Mouse (Mus musculus) ES-CJ7 (cell line): Measurements from ENCODE around the gene 4931422A03Rik.
"Not testable (repeated sequence)": the region's sequence is repeated elsewhere in the genome, so short reads cannot be mapped to it uniquely, and the experiment has no call there.

Experiments
- DNase-seq: peaks from one replicate; pipeline ENCODE4 v3.0.0; 2011; ENCODE audit warnings: low read depth, low spot score

Gene 4931422A03Rik

GRCm38 (mm10) chr2:104028139-104028723 lies at the start of gene 4931422A03Rik:
4931422A03Rik (minus strand) TSS chr2:104028361.
- DNase-seq, result no peak

- DNase-seq, result peak; percentile 82
These were observed 41.6 kb upstream of the 4931422A03Rik start, which contains the start of gene Cd59b for GRCm38 (mm10) chr2:104069704-104070185. Cd59b (plus strand) TSS chr2:104069849.

GRCm38 (mm10) chr2:104068450-104068849 lies 40.3 kb upstream of the 4931422A03Rik start, which contains the start of gene Gm10799:
Gm10799 (minus strand) TSS chr2:104068550.
- not testable (repeated sequence) for DNase-seq

- DNase-seq, result not testable (repeated sequence)
These were observed 37.4 kb upstream of the 4931422A03Rik start, which contains the start of gene Gm10912 for GRCm38 (mm10) chr2:104065526-104065925. Gm10912 (plus strand) TSS chr2:104065826.

GRCm38 (mm10) chr2:104064152-104064551 lies 36.0 kb upstream of the 4931422A03Rik start:
- DNase-seq, result no peak

DNA sequence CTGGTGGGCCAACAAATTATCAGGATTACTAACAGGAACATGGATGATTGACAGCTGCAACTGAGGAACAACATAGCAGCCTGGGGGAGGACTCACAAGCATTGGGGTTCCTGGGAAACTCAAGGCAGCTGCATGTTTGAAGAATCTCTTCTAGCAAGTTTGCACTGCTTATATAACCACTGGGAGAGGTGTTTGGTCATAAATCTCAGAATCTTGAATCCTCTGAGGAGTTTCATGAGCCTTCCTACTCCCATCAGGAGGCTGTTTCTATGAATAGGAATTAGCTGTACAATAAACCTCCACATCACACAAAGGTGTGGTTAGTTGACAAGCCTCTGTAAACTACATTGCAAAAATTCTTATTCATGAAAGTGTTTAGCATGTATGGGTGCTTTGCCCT lies 34.5 kb upstream of the 4931422A03Rik start:
- DNase-seq, result no peak

- DNase-seq, result no peak
These were observed 32.8 kb upstream of the 4931422A03Rik start for GRCm38 (mm10) chr2:104060996-104061395.

GRCm38 (mm10) chr2:104059786-104060185 lies 31.6 kb upstream of the 4931422A03Rik start:
- DNase-seq, result no peak

- DNase-seq, result no peak
These were observed 30.8 kb upstream of the 4931422A03Rik start for GRCm38 (mm10) chr2:104058954-104059353.

DNA sequence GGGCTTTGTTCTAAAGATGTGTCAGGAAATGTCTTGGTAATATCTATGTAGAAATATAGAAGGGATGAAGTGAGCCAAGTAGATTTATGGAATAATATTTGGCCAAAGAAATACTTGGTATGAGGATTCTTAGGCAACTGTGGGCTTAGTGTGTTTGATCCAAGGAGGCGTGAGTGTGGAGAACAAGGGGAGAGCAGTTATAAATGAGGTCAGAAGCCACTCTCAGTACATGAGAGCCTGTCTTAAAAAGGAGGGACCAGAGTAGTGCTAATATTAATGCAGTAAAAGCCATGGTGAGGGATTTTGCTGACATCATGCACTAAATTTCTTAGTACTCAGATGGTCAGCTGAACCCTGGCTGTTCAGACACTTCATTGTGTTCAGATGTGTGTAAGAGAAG lies 30.2 kb upstream of the 4931422A03Rik start:
- DNase-seq, result no peak

- DNase-seq, result no peak
These were observed 16.4 kb upstream of the 4931422A03Rik start for GRCm38 (mm10) chr2:104044479-104045080.

- no peak for DNase-seq
These were observed 15.7 kb upstream of the 4931422A03Rik start for GRCm38 (mm10) chr2:104043624-104044478.

- DNase-seq, result no peak
These were observed 14.6 kb upstream of the 4931422A03Rik start for GRCm38 (mm10) chr2:104042766-104043165.

- DNase-seq, result no peak
These were observed 13.5 kb upstream of the 4931422A03Rik start for GRCm38 (mm10) chr2:104041632-104042031.

DNA sequence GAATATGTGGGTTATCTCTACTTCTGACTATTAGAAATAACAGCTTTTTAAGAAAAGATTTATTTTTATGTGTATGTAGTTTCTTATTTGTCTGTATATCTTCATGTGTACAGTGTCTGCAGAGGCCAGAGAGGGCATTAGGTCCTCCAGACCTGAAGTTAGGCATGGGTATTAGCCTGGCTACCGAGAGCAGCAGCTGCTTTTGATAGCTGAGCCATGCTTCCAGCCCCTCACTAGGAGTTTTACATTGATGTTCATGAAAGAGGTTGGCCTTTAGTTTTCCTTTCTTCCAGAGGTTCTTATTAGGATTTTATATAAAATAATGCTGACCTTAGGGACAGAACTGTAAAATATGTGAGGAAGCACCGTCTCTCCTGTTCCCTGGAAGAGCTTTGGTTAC lies 10.1 kb upstream of the 4931422A03Rik start:
- no peak for DNase-seq

DNA sequence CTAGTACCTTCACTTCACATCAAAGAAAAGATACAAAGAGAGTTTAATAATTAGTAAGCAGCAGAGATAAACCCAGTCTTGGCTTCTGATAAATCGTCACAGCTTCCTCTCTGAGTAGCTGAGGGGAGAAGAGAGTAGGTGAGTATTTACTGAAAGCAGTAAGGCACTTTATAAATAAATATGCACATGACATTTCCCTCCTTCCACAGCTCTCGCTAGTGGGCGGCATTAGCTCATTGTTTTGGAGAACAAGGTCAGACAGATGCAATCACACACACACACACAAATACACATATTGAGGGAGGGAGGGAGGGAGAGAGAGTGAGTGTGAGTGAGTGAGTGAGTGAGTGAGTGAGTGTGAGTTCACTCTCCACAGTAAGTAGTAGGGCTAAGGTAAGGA lies 8.2 kb upstream of the 4931422A03Rik start:
- DNase-seq, result no peak

DNA sequence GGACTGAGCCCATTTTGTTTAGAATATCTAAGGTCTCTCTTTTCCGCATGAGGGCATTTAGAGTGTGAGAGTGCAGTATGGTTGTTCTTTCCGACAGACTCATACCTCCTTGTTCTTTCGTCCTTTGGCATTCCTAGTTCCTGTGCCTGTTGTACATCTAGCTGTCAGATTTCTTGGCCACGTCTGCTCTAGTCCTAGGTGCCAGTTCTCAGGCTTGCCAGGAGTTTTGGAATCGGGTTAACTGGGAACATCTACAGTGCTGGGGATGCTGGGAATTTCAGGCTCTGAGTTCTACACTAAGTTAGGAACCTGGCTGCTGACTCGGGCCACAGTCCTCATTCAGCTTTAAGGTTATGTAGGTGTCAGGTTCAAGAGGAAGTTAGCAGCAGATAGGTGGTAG lies 7.4 kb upstream of the 4931422A03Rik start:
- DNase-seq, result no peak

DNA sequence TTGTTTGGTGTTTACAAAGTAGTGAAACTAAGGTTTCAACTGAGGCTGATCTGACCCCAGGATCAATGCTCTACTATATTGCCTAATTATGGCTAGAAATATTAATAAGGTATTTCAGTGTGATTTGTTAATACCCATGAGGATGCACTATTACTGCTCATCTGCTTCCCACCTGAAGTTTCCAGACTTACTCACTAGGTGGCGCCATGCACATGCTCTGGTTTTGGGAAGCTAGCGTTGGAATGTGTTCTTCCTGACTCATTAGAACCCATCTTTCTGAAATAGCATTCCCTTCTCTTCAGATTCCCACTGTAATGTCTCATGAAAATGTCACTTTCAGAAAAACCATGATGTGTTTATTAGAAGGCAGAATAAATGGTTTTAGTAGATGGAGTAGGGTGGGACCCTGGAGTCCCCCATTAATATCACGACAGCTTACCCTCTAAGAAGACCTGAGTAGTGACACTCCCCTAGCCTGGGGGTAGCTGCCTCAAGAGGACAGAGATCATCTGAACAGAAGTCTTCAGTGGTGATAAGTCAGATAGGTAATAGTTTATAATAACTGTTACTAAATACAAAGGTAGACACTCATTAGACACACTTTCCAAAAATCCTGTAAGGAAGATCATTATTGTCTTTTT lies 6.8 kb upstream of the 4931422A03Rik start:
- DNase-seq, result peak; percentile 68

DNA sequence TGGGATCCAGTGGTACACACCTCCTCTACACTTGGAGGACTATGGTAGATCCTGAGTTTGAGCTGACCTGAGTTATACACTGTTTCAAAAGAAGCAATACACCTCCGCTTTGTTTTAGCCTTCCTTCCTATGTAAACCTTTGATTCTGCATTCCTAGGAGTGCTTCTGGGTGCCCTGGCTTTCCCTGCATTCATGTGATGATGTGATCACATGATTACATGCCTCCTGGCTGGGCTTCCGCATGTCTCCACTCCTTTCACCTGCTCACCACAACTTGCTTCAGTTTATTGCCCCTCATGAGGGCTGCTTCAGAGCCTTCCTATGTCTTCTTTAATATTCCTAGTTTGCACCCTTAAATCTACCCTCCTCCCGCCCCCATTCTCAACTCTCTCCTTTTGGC lies 3.9 kb upstream of the 4931422A03Rik start:
- peak; percentile 57 for DNase-seq

DNA sequence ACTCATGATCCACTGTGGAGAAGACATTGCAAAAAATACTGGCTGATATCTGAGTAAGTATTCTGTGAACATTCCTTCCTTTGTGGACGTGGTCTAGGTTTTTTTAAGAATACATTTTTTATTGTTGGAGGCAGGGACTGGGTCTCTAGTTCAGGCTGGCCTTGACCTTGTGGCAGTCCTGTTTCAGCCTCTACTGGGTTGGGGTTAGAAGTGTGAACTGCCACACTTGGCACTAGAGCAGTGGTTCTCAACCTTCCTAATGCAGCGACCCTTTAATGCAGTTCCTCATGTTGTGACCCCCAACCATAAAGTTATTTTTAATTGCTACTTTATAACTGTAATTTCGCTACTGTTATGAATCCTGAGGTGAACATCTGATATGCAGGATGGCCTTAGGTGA lies 2.2 kb upstream of the 4931422A03Rik start:
- DNase-seq, result no peak

DNA sequence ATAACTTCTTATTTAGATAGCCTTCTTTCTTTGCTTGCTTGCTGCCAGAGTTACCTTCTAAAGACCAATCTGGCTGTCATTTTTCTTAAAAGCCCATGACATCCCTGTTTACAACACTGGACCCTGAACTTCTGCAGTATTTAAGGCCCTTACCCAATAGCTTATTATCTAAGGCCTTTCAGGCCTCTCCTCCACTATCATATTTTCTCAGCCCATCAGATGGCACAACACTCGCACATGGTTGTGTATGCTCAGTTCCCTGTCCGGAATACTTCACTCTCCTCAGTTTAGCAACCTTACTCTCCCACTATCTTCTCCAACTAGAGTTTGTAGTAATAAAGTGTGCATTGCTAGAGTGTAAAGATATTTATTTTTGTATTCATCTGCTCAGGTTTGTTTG lies 913 bp upstream of the 4931422A03Rik start:
- no peak for DNase-seq
